Mouse (Mus musculus): ENCODE data around the gene Gspt1. TPM values are rescaled to one million over a fixed set of nuclear protein-coding genes. Genes with fewer than 3 reads are reported as not detected.
A peak's percentile ranks its signal among the peaks of the same experiment; 100 is the strongest.
"Not testable (repeated sequence)": the region's sequence is repeated elsewhere in the genome, so short reads cannot be mapped to it uniquely, and the experiment has no call there.

Gspt1 gene
- total RNA-seq (2021), result 10 to 100 TPM; 59.3 to 62.0 TPM
- polyA plus RNA-seq (2012; rRNA removed), result 15.6 and 32.9 TPM in 2 replicates
- long read RNA-seq, transcript Gspt1-201 (15 exons, 2,898 nt), result major isoform, 21 of 35 reads
- long read RNA-seq, transcript Gspt1-205 (15 exons, 3,716 nt), result minor isoform, 10 of 35 reads
- long read RNA-seq, partial matches to known transcripts, result 3 of 35 reads
- long read RNA-seq, other reads (novel, unspliced or antisense), result 1 of 35 reads

GRCm38 (mm10) chr16:11253898-11254722, at the start of gene Gspt1:
Gspt1 (minus strand) TSS chr16:11254325.
- H3K27me3 ChIP-seq (ENCODE audit: control insufficient read depth, insufficient read depth, low read length), result no peaks in the 10 kb centered on the region
- H3K79me2 ChIP-seq (replicated peaks; ENCODE audit: control insufficient read depth, insufficient read depth, low read length), result peaks cover 2% of the 10 kb centered on the region; the same call in 1 of the 2 replicates
- peak; percentile 95 to 99 for DNase-seq
- intact Hi-C loops (cut with DNase I), result loop anchor here (1.0 to 10.0 kb wide), 6 partner anchors 51 to 709 kb away; partner anchors contain the start of genes Clec16a, Cpped1, Dexi and Rsl1d1
- peak within 1 kb of the TSS; percentile 97 for H3K27ac ChIP-seq
- peak; percentile 27; the same call in 1 of the 2 replicates for TF ChIP-seq CTCF (IDR thresholded peaks at IDR 0.05)
- peak; percentile 34; the same call in 1 of the 2 replicates for TF ChIP-seq EP300 (IDR thresholded peaks at IDR 0.05; ENCODE audit: insufficient read depth, low read depth, low read length)
- peak; percentile 97 for TF ChIP-seq POLR2A (IDR thresholded peaks at IDR 0.05; ENCODE audit: insufficient read depth, low read depth, low read length)
- under 1% methylated on average over 75 of the region's 76 CpGs for WGBS
- peak within 1 kb of the TSS; percentile 80 for H3K9ac ChIP-seq (ENCODE audit: low read depth, low read length)
- H3K36me3 ChIP-seq (ENCODE audit: control insufficient read depth, insufficient read depth, low read length), result peaks cover 3% of the 10 kb centered on the region
- peaks cover 2% of the 10 kb centered on the region for H3K4me1 ChIP-seq (ENCODE audit: control insufficient read depth, insufficient read depth, low read length)
- H3K4me3 ChIP-seq, result peak within 1 kb of the TSS; percentile 96

GRCm38 (mm10) chr16:11303741-11304140, 49.6 kb upstream of the Gspt1 start:
- Histone ChIP-seq H3K9ac (ENCODE audit: low read depth, low read length) (no peak overlapping the region), H3K36me3 (ENCODE audit: control insufficient read depth, insufficient read depth, low read length) (no peaks in the 10 kb centered on the region), H3K4me3 (no peak overlapping the region), H3K27me3 (ENCODE audit: control insufficient read depth, insufficient read depth, low read length) (no peaks in the 10 kb centered on the region), H3K79me2 (replicated peaks; ENCODE audit: control insufficient read depth, insufficient read depth, low read length) (no peaks in the 10 kb centered on the region), H3K27ac (no peak overlapping the region), H3K4me1 (ENCODE audit: control insufficient read depth, insufficient read depth, low read length) (no peaks in the 10 kb centered on the region)
- TF ChIP-seq EP300 (IDR thresholded peaks at IDR 0.05; ENCODE audit: insufficient read depth, low read depth, low read length) (no peak), POLR2A (IDR thresholded peaks at IDR 0.05; ENCODE audit: insufficient read depth, low read depth, low read length) (no peak), CTCF (IDR thresholded peaks at IDR 0.05) (no peak)
- DNase-seq, result no peak
- intact Hi-C loops (cut with DNase I), result no loop called here

GRCm38 (mm10) chr16:11297700-11298099, 43.6 kb upstream of the Gspt1 start:
- DNase-seq; H3K27me3 ChIP-seq (ENCODE audit: control insufficient read depth, insufficient read depth, low read length); intact Hi-C loops (cut with DNase I); H3K36me3 ChIP-seq (ENCODE audit: control insufficient read depth, insufficient read depth, low read length); H3K27ac ChIP-seq; H3K4me3 ChIP-seq; H3K79me2 ChIP-seq (replicated peaks; ENCODE audit: control insufficient read depth, insufficient read depth, low read length); H3K9ac ChIP-seq (ENCODE audit: low read depth, low read length); H3K4me1 ChIP-seq (ENCODE audit: control insufficient read depth, insufficient read depth, low read length): not testable (repeated sequence)
- peak; percentile 54 for TF ChIP-seq CTCF (IDR thresholded peaks at IDR 0.05)
- WGBS, result 59% methylated on average over 1 of the region's 1 CpGs

GRCm38 (mm10) chr16:11295583-11295982, 41.5 kb upstream of the Gspt1 start:
- H3K36me3 ChIP-seq (ENCODE audit: control insufficient read depth, insufficient read depth, low read length); intact Hi-C loops (cut with DNase I); H3K79me2 ChIP-seq (replicated peaks; ENCODE audit: control insufficient read depth, insufficient read depth, low read length); H3K27ac ChIP-seq; DNase-seq; H3K4me3 ChIP-seq; H3K4me1 ChIP-seq (ENCODE audit: control insufficient read depth, insufficient read depth, low read length); H3K9ac ChIP-seq (ENCODE audit: low read depth, low read length); H3K27me3 ChIP-seq (ENCODE audit: control insufficient read depth, insufficient read depth, low read length): not testable (repeated sequence)
- 77% methylated on average over 4 of the region's 4 CpGs for WGBS

- H3K9ac ChIP-seq (ENCODE audit: low read depth, low read length); H3K27me3 ChIP-seq (ENCODE audit: control insufficient read depth, insufficient read depth, low read length); DNase-seq; H3K4me3 ChIP-seq; H3K27ac ChIP-seq; H3K36me3 ChIP-seq (ENCODE audit: control insufficient read depth, insufficient read depth, low read length); H3K79me2 ChIP-seq (replicated peaks; ENCODE audit: control insufficient read depth, insufficient read depth, low read length); intact Hi-C loops (cut with DNase I); H3K4me1 ChIP-seq (ENCODE audit: control insufficient read depth, insufficient read depth, low read length): not testable (repeated sequence)
- 91% methylated on average over 8 of the region's 8 CpGs for WGBS
Measured at GRCm38 (mm10) chr16:11288873-11289272, 34.7 kb upstream of the Gspt1 start.

- TF ChIP-seq EP300 (IDR thresholded peaks at IDR 0.05; ENCODE audit: insufficient read depth, low read depth, low read length) (no peak), POLR2A (IDR thresholded peaks at IDR 0.05; ENCODE audit: insufficient read depth, low read depth, low read length) (no peak), CTCF (IDR thresholded peaks at IDR 0.05) (no peak)
- Histone ChIP-seq H3K9ac (ENCODE audit: low read depth, low read length) (no peak overlapping the region), H3K4me1 (ENCODE audit: control insufficient read depth, insufficient read depth, low read length) (no peaks in the 10 kb centered on the region), H3K27me3 (ENCODE audit: control insufficient read depth, insufficient read depth, low read length) (no peaks in the 10 kb centered on the region), H3K4me3 (no peak overlapping the region), H3K27ac (no peak overlapping the region), H3K36me3 (ENCODE audit: control insufficient read depth, insufficient read depth, low read length) (no peaks in the 10 kb centered on the region), H3K79me2 (replicated peaks; ENCODE audit: control insufficient read depth, insufficient read depth, low read length) (no peaks in the 10 kb centered on the region)
- no peak for DNase-seq
- intact Hi-C loops (cut with DNase I), result no loop called here
- WGBS, result 85% methylated on average over 2 of the region's 2 CpGs
Measured at GRCm38 (mm10) chr16:11285949-11286348, 31.8 kb upstream of the Gspt1 start.

Data from heart, adult 2 months (tissue).